Comparison of ENCODE assay signal across 18 mouse cellular contexts in the genomic region with DNA sequence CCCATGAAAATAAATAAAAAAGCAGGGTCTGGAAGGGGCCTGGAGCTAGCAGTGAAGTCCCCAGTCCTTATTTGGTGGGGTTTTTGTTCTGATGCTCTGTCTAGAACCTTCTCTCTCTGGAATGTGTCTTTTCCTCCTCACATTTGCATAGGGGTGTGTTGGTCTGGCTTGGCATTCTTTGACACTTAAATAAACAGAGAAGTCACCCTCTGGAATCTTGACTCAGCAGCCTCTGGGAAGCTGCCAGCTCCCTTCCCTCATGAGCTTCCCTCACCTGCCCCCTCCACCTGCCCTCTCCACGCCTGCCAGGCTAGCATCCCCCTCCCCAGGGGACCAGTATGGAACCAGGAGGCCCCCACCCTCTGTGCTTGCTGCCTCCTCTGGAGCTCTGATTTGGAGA. TPM values are rescaled to one million over a fixed set of nuclear protein-coding genes. Genes with fewer than 3 reads are reported as not detected.
DNase-seq lines count a peak whose midpoint lies in the region; TF ChIP-seq lines count a peak whose summit lies in the region.
"Had no signal": no experiment of that assay in that cellular context is flagged by ENCODE, and none has a peak within 500 bp of the region (broad histone marks: within the 10 kb centered on the region; RNA-seq: fewer than 3 reads in every experiment).

No protein-coding gene starts in this region.

- no peaks in the 10 kb centered on the region for H3K36me3 ChIP-seq in thymus, adult 2 months (ENCODE audit: control insufficient read depth, insufficient read depth, low read length)
- H3K36me3 ChIP-seq: limb, embryonic 12.5 days; neural tube, embryonic 13.5 days had no signal

- no peak overlapping the region for H3K27ac ChIP-seq in thymus, adult 2 months (ENCODE audit: control insufficient read depth, insufficient read depth, low read length)
- H3K27ac ChIP-seq: limb, embryonic 12.5 days; liver, embryonic 14.5 days; neural tube, embryonic 13.5 days had no signal

- H3K27me3 ChIP-seq in thymus, adult 2 months (ENCODE audit: control insufficient read depth, insufficient read depth, low read length), result no peaks in the 10 kb centered on the region
- H3K27me3 ChIP-seq: limb, embryonic 12.5 days; neural tube, embryonic 13.5 days had no signal

- no peak overlapping the region for H3K4me3 ChIP-seq in thymus, adult 2 months (ENCODE audit: control insufficient read depth, insufficient read depth, low read length)
- H3K4me3 ChIP-seq: limb, embryonic 12.5 days; neural tube, embryonic 13.5 days had no signal

- no peak for TF ChIP-seq CTCF in thymus, adult 2 months (IDR thresholded peaks at IDR 0.05; ENCODE audit: borderline replicate concordance, control insufficient read depth, extremely low read depth, insufficient read depth, low read length, poor library complexity)

- no peaks in the 10 kb centered on the region for H3K4me1 ChIP-seq in thymus, adult 2 months (replicated peaks; ENCODE audit: control insufficient read depth, insufficient read depth, low read length)

- TF ChIP-seq POLR2A in thymus, adult 2 months (IDR thresholded peaks at IDR 0.05; ENCODE audit: control insufficient read depth, extremely low read depth, insufficient read depth, low read length, poor library complexity), result no peak

- WGBS in thymus, adult 2 months, result 77% methylated on average over 1 of the region's 1 CpGs

- peak; percentile 51 to 61 for DNase-seq in adrenal gland, postnatal 36 days
- DNase-seq in adrenal gland, postnatal 14 days, result no peak
- DNase-seq in 3T3-L1 (ENCODE audit: low read depth, low spot score), result peak; percentile 88
- DNase-seq in ZHBTc4 (ENCODE audit: low read depth, low spot score), result peak; percentile 80
- peak; percentile 44 for DNase-seq in lung, postnatal 25 days (ENCODE audit: low spot score)
- DNase-seq in right cerebral cortex, postnatal 14 days, result no peak
- no peak for DNase-seq in thymus, adult 2 months
- no peak for DNase-seq in spleen, adult 18-20 months
- DNase-seq: cerebellum, postnatal 25 days; gastrocnemius, postnatal 14 days; right cerebral cortex, postnatal 4 days had no signal

RNA-seq across cellular contexts. Expression of a gene that starts 16.0 kb away (rescaled TPM):
- under 1 TPM in 1 of 2 experiments, not detected in 1; 0.30 TPM for total RNA-seq in adrenal gland, postnatal 36 days (2021)
- total RNA-seq in adrenal gland, postnatal 14 days (2021), result 0.15 TPM in 1 of 2 replicates, not detected in the other
- polyA plus RNA-seq in thymus, adult 2 months (2012; rRNA removed), result 27.0 and 31.3 TPM in 2 replicates
- total RNA-seq: gastrocnemius, postnatal 14 days; heart, postnatal 25 days; megakaryocyte-erythroid progenitor cell, adult 5-6 weeks had no signal
- polyA plus RNA-seq: kidney, embryonic 14.5 days; limb, embryonic 12.5 days; liver, embryonic 14.5 days; neural tube, embryonic 13.5 days had no signal

RNA-seq across cellular contexts. Expression of a gene that starts 27.1 kb away (rescaled TPM):
- 10 to 100 TPM; 32.8 to 37.3 TPM for total RNA-seq in adrenal gland, postnatal 36 days (2021)
- 24.4 and 26.8 TPM in 2 replicates for total RNA-seq in adrenal gland, postnatal 14 days (2021)
- polyA plus RNA-seq in thymus, adult 2 months (2012; rRNA removed), result 31.1 and 42.0 TPM in 2 replicates

RNA-seq across cellular contexts. Expression of a gene that starts 42.2 kb away (rescaled TPM):
- 10 to 100 TPM; 54.0 to 57.7 TPM for total RNA-seq in adrenal gland, postnatal 36 days (2021)
- 43.0 and 47.6 TPM in 2 replicates for total RNA-seq in adrenal gland, postnatal 14 days (2021)
- polyA plus RNA-seq in thymus, adult 2 months (2012; rRNA removed), result 88.3 and 95.0 TPM in 2 replicates

RNA-seq across cellular contexts. Expression of a gene that starts 47.6 kb away (rescaled TPM):
- total RNA-seq in adrenal gland, postnatal 36 days (2021), result 10 to 100 TPM; 11.7 to 21.6 TPM
- 8.8 and 9.2 TPM in 2 replicates for total RNA-seq in adrenal gland, postnatal 14 days (2021)
- polyA plus RNA-seq in thymus, adult 2 months (2012; rRNA removed), result 2.4 and 3.0 TPM in 2 replicates

RNA-seq across cellular contexts. Expression of a gene that starts 51.6 kb away (rescaled TPM):
- not detected for total RNA-seq in adrenal gland, postnatal 36 days (2021)
- total RNA-seq in adrenal gland, postnatal 14 days (2021), result not detected in 2 replicates
- 0.61 and 0.68 TPM in 2 replicates for polyA plus RNA-seq in thymus, adult 2 months (2012; rRNA removed)
- total RNA-seq: gastrocnemius, postnatal 14 days; heart, postnatal 25 days; left cerebral cortex, adult 8-10 months; megakaryocyte-erythroid progenitor cell, adult 5-6 weeks had no signal
- polyA plus RNA-seq: limb, embryonic 12.5 days; neural tube, embryonic 13.5 days had no signal

Comparison
In these comparisons a context has a peak if more than half of its experiments do, and no peak if none do; other contexts are left out.
1. DNase-seq: peak in adrenal gland, postnatal 36 days (2 of 2), 3T3-L1 (single experiment), ZHBTc4 (single experiment) and lung, postnatal 25 days (single experiment); none in adrenal gland, postnatal 14 days (single experiment), right cerebral cortex, postnatal 14 days (single experiment), thymus, adult 2 months (single experiment) and spleen, adult 18-20 months (0 of 2).